Mouse (Mus musculus) adrenal gland (tissue): ENCODE measurements around the gene Cpn1.

Source experiments
- intact Hi-C: fragments of 180-260 bp; cut with DNase I; formaldehyde crosslinking; loops from one replicate; pipeline ENCODE4 v1.15.1; 2025
- long read RNA-seq, 2 experiments: library from polyadenylated mRNA; unstranded; transcript quantifications; one replicate each; pipeline ENCODE4 v2.0.0; 2020; ENCODE audit warnings: borderline replicate concordance in 1 of 2; ENCODE audit not compliant: insufficient replicate concordance in 1 of 2

Cpn1 gene
- long read RNA-seq, experiment 1, result 0 reads
- long read RNA-seq, experiment 2, result 0 reads

- intact Hi-C loops, result no loop called here
Observed at GRCm38 (mm10) chr19:43986069-43986794, at the start of gene Cpn1. Gene Cpn1 (minus strand): TSS chr19:43986556.

GRCm38 (mm10) chr19:44033396-44033795 lies 47.0 kb upstream of the Cpn1 start:
- intact Hi-C loops, result no loop called here

DNA sequence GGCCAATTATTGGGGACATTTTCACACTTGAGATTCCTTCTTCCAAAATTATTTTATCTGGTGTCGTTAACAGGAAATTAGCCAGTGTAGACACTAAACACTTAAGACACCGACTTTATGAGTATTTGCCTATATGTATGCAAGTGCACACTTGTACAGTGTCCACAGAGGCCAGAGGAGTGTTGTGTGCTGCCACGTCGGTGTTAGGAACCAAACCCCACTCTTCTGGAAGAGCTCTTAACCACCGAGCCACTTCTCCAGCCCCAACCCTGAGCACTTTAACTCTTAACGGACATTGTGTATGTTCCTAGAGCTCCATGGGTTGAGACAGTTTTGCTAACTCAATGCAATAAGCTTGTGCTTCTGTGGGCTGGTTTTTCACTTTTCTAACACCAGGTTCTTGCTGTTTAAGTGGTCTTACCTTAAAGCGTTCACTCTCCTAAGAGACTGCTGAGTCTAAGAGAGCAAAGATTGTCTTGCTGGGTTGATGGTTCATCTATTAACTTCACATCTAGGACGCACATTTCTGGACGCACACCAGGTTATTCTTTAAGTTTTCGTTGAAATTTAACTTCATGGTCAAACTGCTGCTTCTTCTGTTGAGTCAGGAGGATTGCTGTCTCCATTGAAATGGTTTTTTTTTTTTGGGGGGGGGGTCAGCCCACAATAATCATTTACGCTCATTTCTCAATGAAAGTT lies 45.8 kb upstream of the Cpn1 start:
- intact Hi-C loops, result no loop called here

DNA sequence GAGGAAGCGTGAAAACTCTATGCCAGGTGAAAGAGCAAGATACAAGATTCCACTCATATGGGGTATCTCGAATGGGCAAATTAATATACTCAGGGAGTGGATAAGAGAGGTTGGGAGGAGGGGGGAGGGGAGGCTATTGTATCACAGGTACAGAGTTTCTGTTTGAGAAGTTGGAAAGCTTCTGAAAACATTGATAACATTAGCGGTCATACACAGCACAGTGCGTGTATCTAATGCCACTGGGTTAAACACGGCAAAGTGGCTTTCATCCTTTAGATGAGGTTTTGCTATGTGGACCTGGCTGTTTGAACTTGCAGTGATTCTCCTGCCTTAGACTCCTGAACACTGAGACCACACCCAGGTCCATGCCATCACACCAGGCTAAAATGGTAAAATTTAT lies 43.7 kb upstream of the Cpn1 start:
- intact Hi-C loops, result no loop called here

GRCm38 (mm10) chr19:44028972-44029371 lies 42.6 kb upstream of the Cpn1 start, which contains the start of gene Cyp2c23:
Gene Cyp2c23 (minus strand): TSS chr19:44029208.
- intact Hi-C loops, result no loop called here

GRCm38 (mm10) chr19:44026956-44027530 lies 40.7 kb upstream of the Cpn1 start:
- intact Hi-C loops, result no loop called here

GRCm38 (mm10) chr19:44024921-44025585 lies 38.7 kb upstream of the Cpn1 start:
- intact Hi-C loops, result no loop called here

DNA sequence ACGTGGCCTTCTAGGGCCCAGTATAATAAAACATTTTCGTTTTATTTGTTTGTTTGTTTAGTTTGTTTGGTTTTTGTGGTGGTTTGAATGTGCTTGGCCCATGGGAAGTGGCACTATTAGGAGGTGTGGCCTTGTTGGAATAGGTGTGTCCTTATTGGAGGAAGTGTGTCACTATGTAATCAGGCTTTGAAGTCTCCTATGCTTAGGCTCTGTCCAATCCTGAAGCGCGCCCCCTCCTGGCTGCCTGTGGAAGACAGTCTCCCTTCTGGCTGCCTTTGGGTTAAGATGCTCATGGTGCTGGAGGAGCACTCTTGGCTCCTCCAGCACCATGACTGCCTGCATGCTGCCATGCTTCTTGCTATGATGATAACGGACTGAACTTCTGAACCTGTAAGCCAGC lies 36.7 kb upstream of the Cpn1 start:
- intact Hi-C loops, result no loop called here

GRCm38 (mm10) chr19:44021502-44021901 lies 35.1 kb upstream of the Cpn1 start:
- intact Hi-C loops, result no loop called here

DNA sequence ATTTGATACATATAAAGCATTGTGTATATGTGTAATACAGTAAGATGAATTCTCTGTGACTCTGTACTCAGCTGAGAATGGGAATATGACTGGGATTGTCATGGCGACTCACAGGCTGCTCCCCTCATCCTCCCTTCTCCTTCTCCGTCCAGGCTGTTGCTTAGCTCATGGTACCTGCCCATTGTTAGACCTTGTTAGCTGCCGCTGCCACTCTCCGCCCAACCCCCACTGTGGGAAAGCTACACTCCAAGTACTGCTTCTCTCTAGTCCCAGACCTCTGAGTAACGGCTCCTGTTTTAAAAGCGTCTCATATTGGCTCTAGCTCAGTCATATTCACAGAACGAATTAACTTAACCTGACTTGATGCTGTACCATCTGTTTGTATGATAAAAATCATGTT lies 33.4 kb upstream of the Cpn1 start:
- intact Hi-C loops, result no loop called here

GRCm38 (mm10) chr19:44013862-44014261 lies 27.5 kb upstream of the Cpn1 start:
- intact Hi-C loops, result no loop called here

GRCm38 (mm10) chr19:44008784-44009183 lies 22.4 kb upstream of the Cpn1 start:
- intact Hi-C loops, result no loop called here

- intact Hi-C loops, result no loop called here
Observed at GRCm38 (mm10) chr19:44007186-44007585, 20.8 kb upstream of the Cpn1 start.

- intact Hi-C loops, result no loop called here
Observed at GRCm38 (mm10) chr19:44005025-44005424, 18.7 kb upstream of the Cpn1 start.

DNA sequence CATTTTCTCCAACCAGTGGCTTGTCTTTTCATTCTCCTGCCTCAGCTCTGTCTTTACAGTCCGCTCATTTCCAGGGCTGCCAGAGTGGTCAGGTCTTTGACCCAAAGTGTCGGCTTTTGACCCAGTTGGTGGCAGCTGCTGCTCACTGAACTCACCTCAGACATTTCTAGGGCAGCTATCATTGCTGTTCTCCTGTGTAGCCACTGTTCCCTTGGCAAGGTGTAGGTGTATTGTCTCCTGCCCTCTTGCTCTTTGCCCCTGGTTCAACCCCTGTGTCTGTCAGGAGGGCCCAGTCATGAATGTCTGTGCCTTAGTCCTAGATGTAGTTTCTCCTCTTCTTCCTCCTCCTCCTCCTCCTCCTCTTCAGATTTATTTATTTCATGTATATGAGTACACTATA lies 17.9 kb upstream of the Cpn1 start:
- intact Hi-C loops, result no loop called here

DNA sequence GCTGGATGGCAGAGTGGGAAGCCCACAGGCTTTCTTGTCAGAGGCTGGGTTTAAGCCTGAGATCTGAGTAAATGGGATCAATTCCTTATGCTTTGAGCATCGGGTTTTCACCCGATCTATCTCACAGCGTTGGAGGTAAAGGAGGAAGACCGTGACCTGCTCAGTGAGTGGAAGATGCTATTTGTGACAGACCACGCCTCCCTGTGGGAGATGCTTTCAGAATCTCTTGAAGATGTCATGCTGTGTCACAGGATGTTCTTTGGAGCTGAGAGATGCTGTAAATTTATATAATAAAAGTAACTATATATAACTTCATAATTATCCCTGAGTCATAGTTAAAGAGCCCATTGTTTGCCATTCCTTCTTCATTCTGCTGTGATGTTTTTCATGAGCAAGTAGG lies 14.4 kb upstream of the Cpn1 start:
- intact Hi-C loops, result no loop called here

- intact Hi-C loops, result no loop called here
Observed at GRCm38 (mm10) chr19:44000061-44000460, 13.7 kb upstream of the Cpn1 start.

DNA sequence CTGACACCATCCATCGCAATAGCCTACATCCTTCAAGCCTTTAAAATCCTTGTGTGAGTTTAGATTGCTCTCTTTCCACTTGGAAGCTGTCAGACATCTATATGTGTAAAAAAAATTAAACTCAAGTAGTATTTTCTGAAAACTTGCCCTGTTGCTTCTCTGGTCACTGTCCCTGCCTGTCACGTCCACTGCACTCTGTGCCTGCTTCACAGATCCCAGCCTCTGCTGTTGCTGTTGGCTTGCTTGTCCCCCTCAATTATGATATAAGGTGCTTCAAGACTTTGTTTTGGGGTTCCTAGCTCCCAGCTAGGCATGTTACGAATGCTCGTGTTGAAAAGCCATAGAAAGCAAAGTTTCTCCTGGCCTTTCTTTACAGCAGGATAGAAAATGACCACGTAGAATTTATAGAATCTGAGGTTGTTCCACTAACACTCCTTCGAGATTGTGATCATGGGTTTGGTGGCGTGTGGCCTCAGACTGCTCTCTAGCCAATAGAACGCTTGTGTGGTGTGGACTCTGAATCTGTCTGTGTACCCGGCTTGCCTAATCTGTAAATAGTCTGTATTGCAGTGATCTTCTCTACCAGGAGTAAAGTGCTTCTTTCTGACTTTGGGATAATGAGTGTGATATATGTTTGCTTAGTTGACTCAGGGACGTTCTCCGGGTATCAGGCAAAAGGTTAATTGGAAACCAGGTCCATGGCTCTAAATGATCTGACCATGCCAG lies 12.6 kb upstream of the Cpn1 start:
- intact Hi-C loops, result no loop called here

- intact Hi-C loops, result no loop called here
Observed at GRCm38 (mm10) chr19:43998101-43998500, 11.7 kb upstream of the Cpn1 start.

DNA sequence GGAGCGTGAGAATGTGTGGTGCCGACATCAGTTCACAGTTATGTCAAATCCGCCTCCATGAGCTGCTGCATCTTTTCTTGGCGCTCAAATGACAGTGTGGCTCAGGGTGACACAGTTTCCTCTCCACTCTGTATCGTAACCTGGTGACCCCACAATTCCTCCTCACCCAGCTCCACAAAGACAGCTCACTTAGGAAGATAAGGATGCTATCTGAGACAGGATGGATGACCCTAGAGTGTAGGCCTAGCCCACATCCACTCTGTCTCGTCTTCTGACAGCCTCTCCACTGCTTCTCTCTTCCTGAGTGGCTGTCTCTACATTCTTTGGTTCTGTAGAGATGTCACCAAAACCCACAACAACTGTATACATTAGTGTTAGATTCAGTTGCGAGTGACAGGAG lies 9.1 kb upstream of the Cpn1 start:
- intact Hi-C loops, result no loop called here

- intact Hi-C loops, result no loop called here
Observed at GRCm38 (mm10) chr19:43992464-43992863, 6.1 kb upstream of the Cpn1 start.
